Mouse (Mus musculus) right cerebral cortex, postnatal 4 days (tissue): Measurements from ENCODE around the gene Slc35f4.
A peak's percentile ranks its signal among the peaks of the same experiment; 100 is the strongest.
"Not testable (repeated sequence)": the region's sequence is repeated elsewhere in the genome, so short reads cannot be mapped to it uniquely, and the experiment has no call there.

Experiments
- DNase-seq: peaks from one replicate; pipeline ENCODE4 v3.0.0-alpha.2; 2022

Gene Slc35f4

GRCm38 (mm10) chr14:49348164-49348896 is 177.5 kb downstream of the Slc35f4 start:
- DNase-seq = no peak

DNA sequence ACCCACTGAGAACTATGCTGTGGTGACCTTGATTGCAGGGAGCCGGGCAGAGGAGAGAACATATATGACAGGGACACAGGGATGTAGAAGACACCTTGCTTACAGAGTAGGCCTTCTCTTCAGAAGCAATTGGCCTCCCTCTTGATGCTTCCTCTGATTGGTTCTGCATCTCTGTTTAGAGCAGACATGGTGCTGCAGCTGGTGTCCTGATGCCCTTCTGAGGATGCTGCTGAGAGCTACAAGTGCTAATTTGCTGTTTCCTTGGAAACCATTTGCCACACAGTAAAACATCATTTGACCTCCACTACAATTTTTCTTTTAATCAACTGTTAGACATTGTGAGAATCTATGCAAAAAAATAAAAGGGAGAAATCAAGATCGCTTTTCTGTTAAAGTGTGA is 180.0 kb downstream of the Slc35f4 start:
- no peak for DNase-seq

- DNase-seq = no peak
Measured at GRCm38 (mm10) chr14:49337011-49337410, 188.8 kb downstream of the Slc35f4 start.

GRCm38 (mm10) chr14:49333841-49334240 is 192.0 kb downstream of the Slc35f4 start:
- no peak for DNase-seq

GRCm38 (mm10) chr14:49316493-49316894 is 209.4 kb downstream of the Slc35f4 start:
- DNase-seq = no peak

DNA sequence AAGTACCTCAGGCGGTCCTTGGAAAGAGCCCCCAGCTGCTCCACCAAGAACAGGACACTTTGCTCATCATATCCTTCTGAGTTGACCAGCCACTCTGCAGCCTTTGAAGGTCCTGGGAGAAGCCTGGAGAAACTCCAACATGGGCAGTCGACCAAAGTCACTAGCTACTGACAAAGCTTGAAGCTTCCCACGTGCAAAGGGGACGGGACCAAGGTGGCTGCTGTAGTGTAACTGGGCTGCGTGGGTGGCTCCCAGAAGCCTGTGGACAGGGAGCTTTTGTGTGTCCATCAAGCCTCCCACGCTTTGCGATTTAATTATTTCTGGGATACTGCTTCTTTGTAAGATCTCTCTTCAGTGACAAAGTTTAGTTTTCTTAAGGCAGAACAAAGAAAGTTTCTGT is 211.9 kb downstream of the Slc35f4 start:
- peak; percentile 28 for DNase-seq

DNA sequence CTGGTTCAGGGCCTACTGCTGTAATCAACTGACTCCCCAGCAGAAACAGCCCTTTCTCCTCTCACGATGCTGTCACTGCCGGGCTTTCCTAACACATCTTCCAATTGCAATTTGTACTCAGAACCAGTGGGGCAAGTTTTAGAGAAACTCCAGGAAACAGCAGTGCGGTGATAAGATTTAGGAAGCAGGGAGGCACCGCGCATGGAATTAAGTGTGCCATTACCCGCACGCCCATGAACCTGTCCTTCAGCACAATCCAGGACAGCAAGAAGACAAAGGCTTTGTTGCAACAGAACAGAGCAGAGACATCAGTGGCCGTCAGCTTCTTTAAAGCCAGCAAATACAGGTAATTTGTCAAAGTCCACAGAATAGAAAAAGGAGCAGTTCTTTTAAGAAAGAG is 212.5 kb downstream of the Slc35f4 start:
- no peak for DNase-seq

GRCm38 (mm10) chr14:49311548-49311947 is 214.3 kb downstream of the Slc35f4 start:
- DNase-seq = no peak

GRCm38 (mm10) chr14:49311091-49311492 is 214.8 kb downstream of the Slc35f4 start:
- DNase-seq = no peak

DNA sequence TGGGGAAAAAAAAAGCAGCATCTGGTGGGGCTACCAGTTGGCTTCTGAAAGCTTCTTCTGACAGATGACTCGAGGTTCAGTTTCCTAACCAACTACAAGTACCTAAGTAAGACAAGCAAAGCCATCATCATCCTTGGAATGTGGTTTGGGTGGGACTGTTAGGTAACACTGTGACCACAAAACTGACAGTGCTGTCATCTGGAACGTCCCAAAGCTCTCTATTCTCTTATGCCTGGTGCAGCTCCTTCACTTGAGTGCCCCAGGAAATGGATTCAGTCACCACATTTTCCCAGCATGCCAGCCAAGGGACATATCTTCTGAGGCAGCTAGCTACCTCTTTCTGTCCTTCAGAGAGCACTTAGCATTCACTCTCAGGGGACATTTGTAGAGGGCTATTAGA is 216.2 kb downstream of the Slc35f4 start:
- DNase-seq = no peak

GRCm38 (mm10) chr14:49308591-49308990 is 217.3 kb downstream of the Slc35f4 start:
- no peak for DNase-seq

- DNase-seq = no peak
Measured at GRCm38 (mm10) chr14:49307842-49308241, 218.0 kb downstream of the Slc35f4 start.

DNA sequence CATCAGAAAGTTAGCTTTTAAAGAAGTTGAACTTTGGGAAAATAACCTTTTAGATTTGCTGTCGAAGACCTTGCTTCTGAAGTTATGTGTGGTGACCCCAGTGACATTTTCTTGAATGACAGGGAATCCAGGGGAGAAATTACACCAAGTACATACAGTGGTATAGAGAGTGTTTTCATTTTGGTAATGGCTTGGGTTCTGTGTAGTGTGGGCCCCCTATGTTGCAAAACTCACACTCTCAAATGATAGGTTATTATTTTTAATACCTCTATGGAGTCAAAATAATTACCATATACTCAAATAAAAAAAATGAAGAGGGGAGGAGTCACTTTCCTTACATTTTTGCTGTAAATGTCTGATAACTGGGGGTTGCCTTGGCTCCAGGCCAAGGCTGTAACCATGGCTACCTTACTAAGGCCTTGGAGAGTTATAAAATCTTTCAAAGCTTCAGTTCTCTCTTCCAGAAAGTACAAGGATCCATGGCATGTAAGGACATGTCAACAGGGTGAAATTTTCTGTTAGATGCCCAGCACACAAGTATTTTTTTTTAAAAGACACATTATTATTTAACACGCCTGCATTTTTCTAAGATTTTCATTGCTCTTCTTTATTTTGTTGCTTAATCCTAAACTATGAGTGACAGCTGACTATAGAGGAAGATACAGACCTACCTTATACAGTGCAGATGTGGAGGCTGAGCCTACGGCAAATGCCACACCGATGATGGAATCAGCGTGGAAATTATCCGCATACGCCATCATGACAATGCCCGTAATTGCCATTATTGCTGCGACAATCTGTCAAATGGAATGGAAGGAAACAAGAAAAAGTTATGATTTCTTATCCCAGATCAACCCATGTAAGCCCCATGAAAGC is 220.1 kb downstream of the Slc35f4 start:
- DNase-seq = no peak

- peak; percentile 26 for DNase-seq
Measured at GRCm38 (mm10) chr14:49302271-49302857, 223.5 kb downstream of the Slc35f4 start.

DNA sequence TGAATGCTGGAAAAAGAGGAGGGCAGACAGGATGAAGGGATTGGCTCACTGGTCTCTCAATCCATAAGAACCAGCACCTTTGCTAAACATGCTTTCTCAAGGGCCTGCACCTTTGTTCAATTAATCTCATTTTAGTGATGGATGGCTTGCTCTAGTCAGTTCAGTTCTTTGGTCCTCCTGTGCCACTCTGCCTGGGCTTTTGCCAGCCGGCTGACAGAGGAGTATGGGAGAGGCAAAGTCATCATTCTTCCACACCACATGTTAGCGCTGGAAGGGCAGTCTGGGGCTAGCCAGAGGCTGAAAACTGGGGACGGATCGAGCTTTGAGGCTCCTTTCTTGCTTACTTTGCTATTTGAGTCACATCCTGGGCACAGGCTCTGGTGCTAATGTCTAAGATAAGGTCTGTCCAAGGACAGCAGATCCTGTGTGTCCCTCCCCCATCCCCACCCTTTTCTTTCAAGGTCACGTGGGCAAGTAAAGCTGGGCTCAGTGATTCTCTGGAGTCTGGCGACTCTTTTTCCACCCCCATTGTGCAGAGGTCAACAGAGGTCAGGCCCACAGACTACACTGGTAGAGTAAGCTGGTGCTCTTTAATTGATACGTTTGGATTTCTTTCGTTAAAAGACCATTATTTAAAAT is 224.7 kb downstream of the Slc35f4 start:
- no peak for DNase-seq

GRCm38 (mm10) chr14:49300326-49300725 is 225.5 kb downstream of the Slc35f4 start:
- no peak for DNase-seq

DNA sequence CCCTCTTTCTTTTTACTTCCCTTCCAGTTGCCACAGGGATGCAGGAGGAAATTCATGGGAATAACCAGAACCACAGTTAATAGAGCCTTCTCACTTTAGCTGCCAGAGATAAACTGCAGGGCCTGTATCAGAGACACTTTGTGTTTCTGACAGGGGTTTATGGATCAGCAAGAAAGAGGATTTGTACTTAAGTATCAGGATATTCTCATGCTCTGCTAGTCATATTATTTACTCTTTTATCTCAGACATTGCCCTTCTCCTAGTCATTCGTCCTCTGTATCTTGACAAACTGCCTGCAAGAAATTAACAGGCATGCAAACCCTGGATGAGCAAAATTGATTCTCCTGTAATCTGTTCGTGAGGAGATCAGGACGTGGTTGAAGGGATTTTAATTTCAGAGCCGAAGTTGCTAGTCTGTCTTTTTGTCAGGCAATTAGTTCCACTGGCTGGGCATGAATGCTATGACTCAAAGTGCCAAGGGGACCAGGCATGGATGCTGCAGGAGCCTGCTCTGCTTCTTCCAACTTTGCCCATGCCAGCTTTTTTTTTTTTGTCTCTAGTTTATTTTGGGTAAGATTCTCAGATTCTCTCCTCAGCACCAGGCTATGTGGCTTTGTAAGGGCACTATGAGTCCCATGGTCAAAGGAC is 231.9 kb downstream of the Slc35f4 start:
- DNase-seq = no peak

- DNase-seq = no peak
Measured at GRCm38 (mm10) chr14:49290029-49290745, 235.7 kb downstream of the Slc35f4 start.

GRCm38 (mm10) chr14:49283784-49284655 is 241.8 kb downstream of the Slc35f4 start:
- DNase-seq = no peak

DNA sequence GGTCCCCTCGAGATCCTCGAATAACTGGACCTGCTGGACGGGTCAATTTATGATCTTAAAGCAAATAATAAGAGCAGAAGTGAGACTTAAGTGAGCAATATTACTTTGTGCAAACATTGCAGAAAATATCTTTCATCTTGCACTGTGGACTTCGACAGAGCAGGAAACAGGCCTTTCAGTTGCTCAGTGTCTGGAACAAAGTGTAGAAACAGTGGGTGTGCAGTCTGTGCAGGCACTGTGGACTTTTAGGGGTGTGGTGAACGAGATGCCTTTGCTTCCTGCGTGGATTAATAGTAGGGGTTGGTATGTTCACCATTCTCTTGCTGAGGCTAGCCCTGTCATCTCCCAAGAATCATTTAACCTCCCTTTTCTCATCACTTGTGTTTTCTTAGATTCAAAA is 247.0 kb downstream of the Slc35f4 start:
- DNase-seq = no peak

DNA sequence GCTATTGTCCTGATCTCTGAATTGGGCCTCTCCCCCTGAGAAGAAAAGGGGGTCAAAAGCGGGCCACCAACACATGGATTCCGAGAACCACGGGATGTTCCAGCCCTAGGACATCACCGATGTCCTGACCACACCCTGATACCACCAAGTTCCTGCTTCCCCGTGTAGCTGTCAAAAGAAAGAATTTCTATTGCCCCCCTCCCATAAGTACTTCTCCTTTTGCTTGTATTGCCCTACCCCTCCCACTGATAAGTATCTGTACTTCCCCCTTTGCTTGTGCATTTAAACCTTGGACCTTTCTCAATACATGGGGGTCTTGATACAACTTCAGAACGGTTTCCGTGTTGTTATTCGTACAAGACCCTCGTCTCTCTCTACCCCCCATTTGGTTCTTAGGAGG is 247.4 kb downstream of the Slc35f4 start:
- not testable (repeated sequence) for DNase-seq
